Mouse (Mus musculus) heart, postnatal 0 days (tissue): Measurements from ENCODE around the gene Olfr1284. TPM values are rescaled to one million over a fixed set of nuclear protein-coding genes. Genes with fewer than 3 reads are reported as not detected.
"Not testable (repeated sequence)": the region's sequence is repeated elsewhere in the genome, so short reads cannot be mapped to it uniquely, and the experiment has no call there.

ENCODE experiments used
- ATAC-seq: fragments of 200-750 bp; cut with Nextera tagmentation; 2 replicates; pipeline ENCODE4 v1.8.0; 2017; ENCODE audit warnings: low read depth, moderate number of reproducible peaks, moderate library complexity; ENCODE audit not compliant: insufficient read depth
- DNase-seq: peaks from one replicate; pipeline ENCODE4 v3.0.0-alpha.2; 2016; ENCODE audit warnings: low spot score
- H3K27ac ChIP-seq: fragments of 300-500 bp; sonication (generic); 2 replicates; pipeline ENCODE4 v1.5.1; 2014; ENCODE audit warnings: low read depth, mild to moderate bottlenecking
- H3K27me3 ChIP-seq: fragments of 300-500 bp; sonication (generic); 2 replicates; pipeline ENCODE4 v1.6.1; 2014; ENCODE audit warnings: low read length, mixed read lengths; ENCODE audit not compliant: control insufficient read depth, insufficient read depth
- H3K36me3 ChIP-seq: fragments of 300-500 bp; sonication (generic); replicated peaks from 2 replicates; pipeline ENCODE4 v1.6.1; 2014; ENCODE audit warnings: low read length, mixed read lengths; ENCODE audit not compliant: control insufficient read depth, insufficient read depth
- H3K4me1 ChIP-seq: fragments of 300-500 bp; sonication (generic); 2 replicates; pipeline ENCODE4 v1.6.1; 2014; ENCODE audit warnings: antibody characterized with exemption; ENCODE audit not compliant: control insufficient read depth, insufficient read depth
- H3K4me2 ChIP-seq: fragments of 300-500 bp; sonication (generic); 2 replicates; pipeline ENCODE4 v1.6.1; 2014; ENCODE audit warnings: low read depth, mild to moderate bottlenecking, low read length, moderate library complexity
- H3K4me3 ChIP-seq: fragments of 300-500 bp; sonication (generic); 2 replicates; pipeline ENCODE4 v1.5.1; 2014; ENCODE audit warnings: low read depth, low read length
- H3K9ac ChIP-seq: fragments of 300-500 bp; sonication (generic); replicated peaks from 2 replicates; pipeline ENCODE4 v1.6.1; 2014; ENCODE audit warnings: low read depth, low read length, mixed read lengths
- H3K9me3 ChIP-seq: fragments of 300-500 bp; sonication (generic); replicated peaks from 2 replicates; pipeline ENCODE4 v1.6.1; 2016; ENCODE audit warnings: low read length; ENCODE audit not compliant: control insufficient read depth
- CTCF ChIP-seq: IDR thresholded peaks from 2 replicates; pipeline ENCODE4 v1.5.1; 2016; ENCODE audit warnings: antibody characterized with exemption, control low read depth, low read depth
- EP300 ChIP-seq: IDR thresholded peaks from 2 replicates; pipeline ENCODE4 v1.6.1; 2016; ENCODE audit warnings: antibody characterized with exemption, low read depth
- WGBS: fragments of 180-500 bp; shearing (Covaris S2); extraction: QIAGEN DNeasy Blood & Tissue Kit; methylation state at CpG from one replicate; pipeline ENCODE4 v1.1.7; 2014; 5-methylcytosine and 5-hydroxymethylcytosine counted together
- polyA plus RNA-seq: library from polyadenylated mRNA; unstranded; fragments of >200 nt; fragmentation: Nextera tagmentation; extraction: Ambion mirVana; gene quantifications from 2 replicates; pipeline ENCODE4 v1.2.1, GENCODE M21; 2015
- total RNA-seq: library from RNA; depleted of rRNA; stranded (reverse); fragments of >200 nt; gene quantifications from 2 replicates; pipeline ENCODE4 v1.2.3, GENCODE M21; 2014; ENCODE audit warnings: low replicate concordance; rRNA removed

Gene Olfr1284
- not detected in 2 replicates for total RNA-seq
- not detected in 2 replicates for polyA plus RNA-seq

DNA sequence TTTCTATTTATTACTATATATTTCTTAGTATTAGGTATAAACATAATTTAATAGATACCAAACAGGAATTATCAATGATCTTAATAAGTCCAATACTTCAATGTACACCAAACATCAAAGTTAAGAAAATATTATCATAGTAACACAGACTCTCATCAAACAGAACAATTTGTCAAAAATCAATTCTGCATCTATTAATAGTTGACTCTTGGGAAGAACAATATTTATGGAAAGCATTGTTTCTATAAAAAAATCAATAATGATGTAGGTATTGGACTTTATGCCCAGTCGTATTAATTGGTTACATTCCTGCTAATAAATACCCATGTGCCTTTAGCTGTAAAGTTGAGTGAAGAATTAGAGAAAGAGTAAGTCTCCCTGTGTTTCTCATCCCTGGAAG is at the start of gene Olfr1284:
TSS of gene Olfr1284 (plus strand) at position 301 of the 400 bp plus-strand sequence.
- Histone ChIP-seq H3K36me3 (no peaks in the 10 kb centered on the region), H3K9ac (no peak within 1 kb of the TSS), H3K27ac (no peak within 1 kb of the TSS), H3K4me3 (no peak within 1 kb of the TSS), H3K4me2 (no peak within 1 kb of the TSS), H3K27me3 (no peaks in the 10 kb centered on the region), H3K4me1 (no peaks in the 10 kb centered on the region), H3K9me3 (no peaks in the 10 kb centered on the region)
- DNase-seq (no peak), ATAC-seq (no peak)
- TF ChIP-seq CTCF, result no peak
- no peak for TF ChIP-seq EP300
- WGBS, result 76% methylated on average over 1 of the region's 1 CpGs

- Histone ChIP-seq H3K4me3 (no peak within 1 kb of the TSS), H3K4me1 (no peaks in the 10 kb centered on the region), H3K27ac (no peak within 1 kb of the TSS), H3K36me3 (no peaks in the 10 kb centered on the region), H3K9me3 (no peaks in the 10 kb centered on the region), H3K27me3 (no peaks in the 10 kb centered on the region), H3K9ac (no peak within 1 kb of the TSS), H3K4me2 (no peak within 1 kb of the TSS)
- DNase-seq, result no peak
- WGBS, result 57% methylated on average over 2 of the region's 2 CpGs
- no peak for ATAC-seq
- TF ChIP-seq CTCF, result no peak
- TF ChIP-seq EP300, result no peak
Measured at GRCm38 (mm10) chr2:111326220-111326619, 49.1 kb upstream of the Olfr1284 start, which contains the start of gene Olfr1281. TSS of gene Olfr1281 (plus strand) at chr2:111326520.

DNA sequence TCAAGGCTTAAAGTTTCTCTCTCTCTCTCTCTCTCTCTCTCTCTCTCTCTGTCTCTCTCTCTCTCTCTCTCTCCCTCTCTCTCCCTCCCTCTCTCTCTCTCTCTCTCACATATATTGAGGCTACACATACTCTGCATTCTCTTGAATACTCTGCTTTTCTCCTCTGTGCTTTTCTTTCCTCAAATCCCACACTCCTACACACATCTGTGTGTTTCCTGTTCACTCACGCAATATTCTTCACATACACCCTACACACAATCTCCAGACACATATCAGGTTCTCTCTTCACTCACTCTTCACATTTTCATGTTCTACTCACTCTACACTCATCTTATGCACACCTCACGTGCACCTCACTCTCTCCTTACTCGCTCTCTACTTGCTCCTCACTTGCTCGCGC is 41.6 kb upstream of the Olfr1284 start:
- not testable (repeated sequence) for H3K4me3 ChIP-seq, H3K9me3 ChIP-seq, H3K4me1 ChIP-seq, H3K9ac ChIP-seq, H3K4me2 ChIP-seq, H3K36me3 ChIP-seq, H3K27ac ChIP-seq, ATAC-seq, DNase-seq, H3K27me3 ChIP-seq
- 81% methylated on average over 5 of the region's 5 CpGs for WGBS

DNA sequence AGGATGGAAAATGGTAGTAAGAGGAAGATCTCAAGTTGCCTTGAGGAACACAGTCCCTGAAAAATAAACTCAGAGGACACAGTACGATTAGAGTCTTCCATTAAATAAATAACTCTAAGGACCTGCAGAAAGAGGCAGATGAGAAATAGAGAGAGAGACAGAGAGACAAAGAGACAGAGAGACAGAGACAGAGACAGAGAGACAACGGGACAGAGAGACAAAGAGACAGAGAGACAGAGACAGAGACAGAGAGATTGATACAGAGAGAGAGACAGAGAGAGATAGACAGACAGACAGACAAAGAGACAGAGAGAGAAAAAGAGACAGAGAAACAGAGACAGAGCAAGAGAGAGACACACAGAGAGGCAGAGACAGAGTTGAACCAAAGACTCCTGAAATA is 39.3 kb upstream of the Olfr1284 start, which contains the start of gene Olfr1282:
TSS of gene Olfr1282 (minus strand) at position 101 of the 400 bp plus-strand sequence.
- Histone ChIP-seq H3K27ac (no peak within 1 kb of the TSS), H3K9me3 (no peaks in the 10 kb centered on the region), H3K4me1 (no peaks in the 10 kb centered on the region), H3K9ac (no peak within 1 kb of the TSS), H3K27me3 (no peaks in the 10 kb centered on the region), H3K4me2 (no peak within 1 kb of the TSS), H3K4me3 (no peak within 1 kb of the TSS), H3K36me3 (no peaks in the 10 kb centered on the region)
- ATAC-seq, result no peak
- TF ChIP-seq EP300 (no peak), CTCF (no peak)
- 54% methylated on average over 2 of the region's 2 CpGs for WGBS
- no peak for DNase-seq

- no peaks in the 10 kb centered on the region for H3K27me3 ChIP-seq
- no peak within 1 kb of the TSS for H3K9ac ChIP-seq
- no peaks in the 10 kb centered on the region for H3K9me3 ChIP-seq
- DNase-seq (no peak), ATAC-seq (no peak)
- H3K27ac ChIP-seq, result no peak within 1 kb of the TSS
- no peaks in the 10 kb centered on the region for H3K36me3 ChIP-seq
- no peak within 1 kb of the TSS for H3K4me3 ChIP-seq
- no peak within 1 kb of the TSS for H3K4me2 ChIP-seq
- WGBS, result 54% methylated on average over 2 of the region's 2 CpGs
- TF ChIP-seq CTCF (no peak), EP300 (no peak)
- H3K4me1 ChIP-seq, result no peaks in the 10 kb centered on the region
Measured at GRCm38 (mm10) chr2:111366490-111366889, 8.8 kb upstream of the Olfr1284 start, which contains the start of gene Olfr1283. TSS of gene Olfr1283 (plus strand) at chr2:111366790.

GRCm38 (mm10) chr2:111422931-111423330 is 47.6 kb downstream of the Olfr1284 start, which contains the start of gene Olfr1286:
TSS of gene Olfr1286 (minus strand) at chr2:111423115.
- H3K4me3 ChIP-seq, result no peak within 1 kb of the TSS
- WGBS, result 67% methylated on average over 1 of the region's 1 CpGs
- no peak within 1 kb of the TSS for H3K4me2 ChIP-seq
- no peaks in the 10 kb centered on the region for H3K36me3 ChIP-seq
- no peaks in the 10 kb centered on the region for H3K27me3 ChIP-seq
- TF ChIP-seq EP300, result no peak
- no peak for TF ChIP-seq CTCF
- ATAC-seq (no peak), DNase-seq (no peak)
- H3K9me3 ChIP-seq, result no peaks in the 10 kb centered on the region
- no peaks in the 10 kb centered on the region for H3K4me1 ChIP-seq
- no peak within 1 kb of the TSS for H3K9ac ChIP-seq
- H3K27ac ChIP-seq, result no peak within 1 kb of the TSS

Other genes with a start within 250 kb of the Olfr1284 start
- not detected in 2 replicates for gene Gm15130, start 222.6 kb upstream of the Olfr1284 start, total RNA-seq
- gene Gm15130, start 222.6 kb upstream of the Olfr1284 start, polyA plus RNA-seq, result not detected in 2 replicates
- gene 4930430A15Rik, start 145.9 kb upstream of the Olfr1284 start, total RNA-seq, result not detected in 2 replicates
- not detected in 2 replicates for gene 4930430A15Rik, start 145.9 kb upstream of the Olfr1284 start, polyA plus RNA-seq
- gene Olfr1275, start 140.2 kb upstream of the Olfr1284 start, total RNA-seq, result not detected in 2 replicates
- not detected in 2 replicates for gene Olfr1275, start 140.2 kb upstream of the Olfr1284 start, polyA plus RNA-seq
- gene Olfr1276, start 121.0 kb upstream of the Olfr1284 start, total RNA-seq, result not detected in 2 replicates
- not detected in 2 replicates for gene Olfr1276, start 121.0 kb upstream of the Olfr1284 start, polyA plus RNA-seq
- not detected in 2 replicates for gene Olfr1277, start 101.4 kb upstream of the Olfr1284 start, total RNA-seq
- not detected in 2 replicates for gene Olfr1277, start 101.4 kb upstream of the Olfr1284 start, polyA plus RNA-seq
- not detected in 2 replicates for gene Olfr1278, start 85.4 kb upstream of the Olfr1284 start, total RNA-seq
- gene Olfr1278, start 85.4 kb upstream of the Olfr1284 start, polyA plus RNA-seq, result not detected in 2 replicates
- gene Olfr1279, start 74.9 kb upstream of the Olfr1284 start, total RNA-seq, result not detected in 2 replicates
- not detected in 2 replicates for gene Olfr1279, start 74.9 kb upstream of the Olfr1284 start, polyA plus RNA-seq
- gene Olfr1280, start 61.5 kb upstream of the Olfr1284 start, total RNA-seq, result not detected in 2 replicates
- not detected in 2 replicates for gene Olfr1280, start 61.5 kb upstream of the Olfr1284 start, polyA plus RNA-seq
- not detected in 2 replicates for gene Olfr1281, start 49.0 kb upstream of the Olfr1284 start, total RNA-seq
- gene Olfr1281, start 49.0 kb upstream of the Olfr1284 start, polyA plus RNA-seq, result not detected in 2 replicates
- not detected in 2 replicates for gene Olfr1282, start 39.4 kb upstream of the Olfr1284 start, total RNA-seq
- not detected in 2 replicates for gene Olfr1282, start 39.4 kb upstream of the Olfr1284 start, polyA plus RNA-seq
- gene Olfr1283, start 8.7 kb upstream of the Olfr1284 start, total RNA-seq, result not detected in 2 replicates
- not detected in 2 replicates for gene Olfr1283, start 8.7 kb upstream of the Olfr1284 start, polyA plus RNA-seq
- not detected in 2 replicates for gene Olfr1286, start 47.6 kb downstream of the Olfr1284 start, total RNA-seq
- gene Olfr1286, start 47.6 kb downstream of the Olfr1284 start, polyA plus RNA-seq, result not detected in 2 replicates
- not detected in 2 replicates for gene Olfr1287, start 73.6 kb downstream of the Olfr1284 start, total RNA-seq
- not detected in 2 replicates for gene Olfr1287, start 73.6 kb downstream of the Olfr1284 start, polyA plus RNA-seq
- not detected in 2 replicates for gene Olfr1288, start 98.6 kb downstream of the Olfr1284 start, total RNA-seq
- gene Olfr1288, start 98.6 kb downstream of the Olfr1284 start, polyA plus RNA-seq, result not detected in 2 replicates
- gene Olfr1289, start 105.3 kb downstream of the Olfr1284 start, total RNA-seq, result not detected in 2 replicates
- gene Olfr1289, start 105.3 kb downstream of the Olfr1284 start, polyA plus RNA-seq, result not detected in 2 replicates
- gene Olfr1290, start 118.3 kb downstream of the Olfr1284 start, total RNA-seq, result not detected in 2 replicates
- gene Olfr1290, start 118.3 kb downstream of the Olfr1284 start, polyA plus RNA-seq, result not detected in 2 replicates
- gene Olfr1291-ps1, start 121.7 kb downstream of the Olfr1284 start, total RNA-seq, result not detected in 2 replicates
- not detected in 2 replicates for gene Olfr1291-ps1, start 121.7 kb downstream of the Olfr1284 start, polyA plus RNA-seq
- gene Olfr1293-ps, start 149.7 kb downstream of the Olfr1284 start, total RNA-seq, result not detected in 2 replicates
- gene Olfr1293-ps, start 149.7 kb downstream of the Olfr1284 start, polyA plus RNA-seq, result not detected in 2 replicates
- not detected in 2 replicates for gene Olfr1294, start 164.8 kb downstream of the Olfr1284 start, total RNA-seq
- not detected in 2 replicates for gene Olfr1294, start 164.8 kb downstream of the Olfr1284 start, polyA plus RNA-seq
- not detected in 2 replicates for gene Olfr1295, start 194.2 kb downstream of the Olfr1284 start, total RNA-seq
- gene Olfr1295, start 194.2 kb downstream of the Olfr1284 start, polyA plus RNA-seq, result not detected in 2 replicates